Comparison of ENCODE assay signal across 8 mouse cellular contexts in the genomic region with DNA sequence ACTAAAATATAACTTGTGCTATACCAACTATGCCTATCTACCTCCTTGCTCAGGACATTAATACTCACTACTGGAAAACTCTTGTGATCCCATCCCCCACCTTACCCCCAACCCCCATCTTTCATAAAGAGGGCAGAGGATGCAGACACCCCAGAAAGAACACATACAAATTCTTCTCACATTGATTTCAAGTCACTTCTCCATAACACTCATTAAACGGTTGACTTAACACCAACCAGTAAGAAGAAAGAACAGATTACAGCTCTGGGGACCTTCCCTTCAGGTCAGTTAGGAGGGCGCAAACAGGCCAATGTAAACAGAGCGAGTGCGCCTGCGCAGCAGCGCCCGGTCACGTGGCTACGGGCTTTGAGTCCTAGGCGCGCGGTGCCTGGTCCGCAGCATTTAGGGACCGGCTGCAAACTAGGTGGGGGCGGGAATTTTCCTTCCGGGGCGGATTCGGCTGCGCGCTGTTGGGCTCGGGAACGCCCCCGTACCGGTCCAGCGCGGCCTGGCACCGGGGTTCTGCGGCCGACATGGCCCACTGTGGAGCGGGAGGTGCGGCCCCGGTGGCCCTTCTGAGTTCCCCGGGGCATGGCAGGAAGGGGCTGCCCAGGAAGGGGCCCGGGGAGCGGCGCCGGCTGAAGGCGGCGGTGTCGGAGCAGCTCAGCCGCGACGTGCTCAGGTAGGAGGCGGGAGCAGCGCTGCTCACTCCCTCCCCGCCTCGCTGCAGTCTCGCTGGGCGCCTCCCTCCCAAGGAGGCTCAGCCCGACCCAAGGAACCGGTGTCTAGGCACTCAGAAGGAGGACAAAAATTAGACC. TPM values are rescaled to one million over a fixed set of nuclear protein-coding genes. Genes with fewer than 3 reads are reported as not detected.
A peak's percentile ranks its signal among the peaks of the same experiment; 100 is the strongest.
DNase-seq lines count a peak whose midpoint lies in the region; ATAC-seq and TF ChIP-seq lines count a peak whose summit lies in the region.

A gene (plus strand): TSS at position 534 of the 818 bp plus-strand sequence.

- peak within 1 kb of the TSS; percentile 45 for H3K4me3 ChIP-seq in cortical plate, adult 2 months (ENCODE audit: insufficient read depth, low read length)

- H3K4me1 ChIP-seq in cortical plate, adult 2 months (ENCODE audit: control insufficient read depth, insufficient read depth, low read length), result peaks cover 2% of the 10 kb centered on the region; the same call in 1 of the 2 replicates

- peak; percentile 96 for DNase-seq in gastrocnemius, postnatal 10 days
- peak; percentile 87 to 96 for DNase-seq in left cerebral cortex, postnatal 10 days (ENCODE audit: extremely low spot score in 1 of 2, low spot score in 2 of 2)
- DNase-seq in right cerebral cortex, postnatal 25 days, result peak; percentile 90
- peak; percentile 91 to 95 for DNase-seq in urinary bladder, postnatal 4 days (ENCODE audit: low spot score in 2 of 2)

- intact Hi-C loops in left cerebral cortex, postnatal 10 days (cut with DNase I), result no loop called here

- ATAC-seq in activated CD4-positive, CD25-positive, alpha-beta regulatory T cell, adult 4 months, result peak; percentile 91
- peak; percentile 92 for ATAC-seq in inflammation-experienced regulatory T-cells, adult 6 months
- ATAC-seq in megakaryocyte-erythroid progenitor cell, adult 5-6 weeks (replicated peaks; ENCODE audit: low FRiP score, low TSS enrichment, poor library complexity, severe bottlenecking), result peak; percentile 88

- peak within 1 kb of the TSS; percentile 94 for H3K27ac ChIP-seq in cortical plate, adult 2 months (ENCODE audit: insufficient read depth, low read length)

- no peak for TF ChIP-seq CTCF in cortical plate, adult 2 months (IDR thresholded peaks at IDR 0.05; ENCODE audit: extremely low read depth, insufficient read depth, low read length)

- peak; percentile 54; the same call in 1 of the 2 replicates for TF ChIP-seq POLR2A in cortical plate, adult 2 months (IDR thresholded peaks at IDR 0.05; ENCODE audit: extremely low read depth, insufficient read depth, low read length)

RNA-seq across cellular contexts. Expression of the gene that starts here (rescaled TPM):
- 1 to 10 TPM; 5.4 to 8.3 TPM for polyA plus RNA-seq in activated CD4-positive, CD25-positive, alpha-beta regulatory T cell, adult 4 months (2017; shearing (Covaris generic))
- polyA plus RNA-seq in cortical plate, adult 2 months (2012; rRNA removed), result 96.9 and 98.0 TPM in 2 replicates
- 10 to 100 TPM; 17.5 to 20.0 TPM for total RNA-seq in gastrocnemius, postnatal 10 days (2021)
- polyA plus RNA-seq in inflammation-experienced regulatory T-cells, adult 6 months (2017; shearing (Covaris generic)), result 10 to 100 TPM in 1 of 3 experiments, 1 to 10 TPM in 2; 6.5 to 14.2 (median 7.2) TPM
- total RNA-seq in left cerebral cortex, postnatal 10 days (2021), result 100 to 1,000 TPM; 113 to 116 TPM
- 4.2 and 7.2 TPM in 2 replicates for total RNA-seq in megakaryocyte-erythroid progenitor cell, adult 5-6 weeks (2014; fragmentation: Nextera tagmentation)
- 4.7 and 6.9 TPM in 2 replicates for total RNA-seq in megakaryocyte-erythroid progenitor cell, adult 5-6 weeks (2017)

Comparison
In these comparisons a context has a peak if more than half of its experiments do, and no peak if none do; other contexts are left out.
1. Peak in every context shown above with its lines: DNase-seq, ATAC-seq, H3K4me3 ChIP-seq and H3K27ac ChIP-seq.
2. RNA of the gene that starts here (total RNA-seq): 113 to 116 TPM in left cerebral cortex, postnatal 10 days; 17.5 to 20.0 TPM in gastrocnemius, postnatal 10 days and 4.2 to 7.2 TPM in megakaryocyte-erythroid progenitor cell, adult 5-6 weeks; every median in the first group is over 4 times any median in the second.